Mouse (Mus musculus) fibroblast of lung, adult 2 months (primary cell): Measurements from ENCODE around the gene Pomp.

Source experiments
- DNase-seq: peaks from one replicate; pipeline ENCODE4 v3.0.0-alpha.2; 2011; ENCODE audit warnings: low read depth

Gene Pomp

GRCm38 (mm10) chr5:147902008-147902757 is 41.9 kb downstream of the Pomp start:
- no peak for DNase-seq

GRCm38 (mm10) chr5:147903166-147903565 is 42.9 kb downstream of the Pomp start:
- DNase-seq, result no peak

- DNase-seq, result no peak
Observed at GRCm38 (mm10) chr5:147907144-147907543, 46.9 kb downstream of the Pomp start.

- DNase-seq, result no peak
Observed at GRCm38 (mm10) chr5:147907851-147908250, 47.6 kb downstream of the Pomp start.

- DNase-seq, result no peak
Observed at GRCm38 (mm10) chr5:147910807-147911509, 50.7 kb downstream of the Pomp start.

GRCm38 (mm10) chr5:147911744-147912143 is 51.5 kb downstream of the Pomp start:
- DNase-seq, result no peak

GRCm38 (mm10) chr5:147913241-147913842 is 53.1 kb downstream of the Pomp start:
- no peak for DNase-seq

- no peak for DNase-seq
Observed at GRCm38 (mm10) chr5:147915038-147915566, 54.8 kb downstream of the Pomp start.

GRCm38 (mm10) chr5:147916171-147916570 is 55.9 kb downstream of the Pomp start:
- no peak for DNase-seq

- no peak for DNase-seq
Observed at GRCm38 (mm10) chr5:147918044-147918846, 58.0 kb downstream of the Pomp start.

- DNase-seq, result no peak
Observed at GRCm38 (mm10) chr5:147924621-147925020, 64.4 kb downstream of the Pomp start.
